Mouse (Mus musculus) intestine, postnatal 0 days (tissue): Measurements from ENCODE around the gene Serpinb6b. TPM values are rescaled to one million over a fixed set of nuclear protein-coding genes. Genes with fewer than 3 reads are reported as not detected.

Experiments used
- ATAC-seq: fragments of 200-750 bp; cut with Nextera tagmentation; 2 replicates; pipeline ENCODE4 v1.8.0; 2017; ENCODE audit warnings: mild to moderate bottlenecking, moderate TSS enrichment, moderate library complexity
- H3K27ac ChIP-seq: fragments of 300-500 bp; sonication (generic); 2 replicates; pipeline ENCODE4 v1.5.1; 2014; ENCODE audit warnings: mild to moderate bottlenecking, low read depth, low read length, moderate library complexity
- H3K27me3 ChIP-seq: fragments of 300-500 bp; sonication (generic); replicated peaks from 2 replicates; pipeline ENCODE4 v1.6.1; 2014; ENCODE audit warnings: low read length, mixed read lengths; ENCODE audit not compliant: control insufficient read depth, insufficient read depth
- H3K36me3 ChIP-seq: fragments of 300-500 bp; sonication (generic); 2 replicates; pipeline ENCODE4 v1.6.1; 2014; ENCODE audit warnings: mild to moderate bottlenecking, moderate library complexity; ENCODE audit not compliant: control insufficient read depth, insufficient read depth
- H3K4me1 ChIP-seq: fragments of 300-500 bp; sonication (generic); replicated peaks from 2 replicates; pipeline ENCODE4 v1.6.1; 2014; ENCODE audit warnings: antibody characterized with exemption, low read length, mixed read lengths; ENCODE audit not compliant: control insufficient read depth, insufficient read depth
- H3K4me2 ChIP-seq: fragments of 300-500 bp; sonication (generic); replicated peaks from 2 replicates; pipeline ENCODE4 v1.6.1; 2014; ENCODE audit warnings: low read depth, mild to moderate bottlenecking, moderate library complexity
- H3K4me3 ChIP-seq: fragments of 300-500 bp; sonication (generic); 2 replicates; pipeline ENCODE4 v1.5.1; 2014; ENCODE audit warnings: low read depth, low read length
- H3K9ac ChIP-seq: fragments of 300-500 bp; sonication (generic); 2 replicates; pipeline ENCODE4 v1.6.1; 2014; ENCODE audit warnings: mild to moderate bottlenecking, low read depth, low read length
- H3K9me3 ChIP-seq: fragments of 300-500 bp; sonication (generic); 2 replicates; pipeline ENCODE4 v1.6.1; 2016; ENCODE audit warnings: mixed run types; ENCODE audit not compliant: control insufficient read depth
- CTCF ChIP-seq: sonication (generic); IDR thresholded peaks from 2 replicates; pipeline ENCODE4 v1.5.1; 2016; ENCODE audit warnings: low read depth, mild to moderate bottlenecking, control low read depth, antibody characterized with exemption, moderate library complexity
- WGBS: fragments of 180-500 bp; shearing (Covaris S2); extraction: QIAGEN DNeasy Blood & Tissue Kit; methylation state at CpG from one replicate; pipeline ENCODE4 v1.1.7; 2014; 5-methylcytosine and 5-hydroxymethylcytosine counted together
- polyA plus RNA-seq: library from polyadenylated mRNA; unstranded; fragments of >200 nt; fragmentation: Nextera tagmentation; extraction: Ambion mirVana; gene quantifications from 2 replicates; pipeline ENCODE4 v1.2.1, GENCODE M21; 2015

Serpinb6b gene
- polyA plus RNA-seq, 1 experiment from 2014 or later, result 13.8 TPM

GRCm38 (mm10) chr13:33026427-33027057, 61.5 kb downstream of the Serpinb6b start:
- no peaks in the 10 kb centered on the region for H3K4me1 ChIP-seq
- no peak for TF ChIP-seq CTCF
- 67% methylated on average over 1 of the region's 1 CpGs for WGBS
- no peaks in the 10 kb centered on the region for H3K9me3 ChIP-seq
- H3K36me3 ChIP-seq, result no peaks in the 10 kb centered on the region
- H3K9ac ChIP-seq, result no peak overlapping the region
- H3K27ac ChIP-seq, result no peak overlapping the region
- no peak overlapping the region for H3K4me3 ChIP-seq
- H3K4me2 ChIP-seq, result no peak overlapping the region
- no peaks in the 10 kb centered on the region for H3K27me3 ChIP-seq
- no peak for ATAC-seq

GRCm38 (mm10) chr13:33027244-33027643, 62.2 kb downstream of the Serpinb6b start, which contains the start of gene Serpinb9b:
Serpinb9b (plus strand) TSS chr13:33027416.
- 87% methylated on average over 2 of the region's 2 CpGs for WGBS
- ATAC-seq, result no peak
- no peak within 1 kb of the TSS for H3K4me2 ChIP-seq

DNA sequence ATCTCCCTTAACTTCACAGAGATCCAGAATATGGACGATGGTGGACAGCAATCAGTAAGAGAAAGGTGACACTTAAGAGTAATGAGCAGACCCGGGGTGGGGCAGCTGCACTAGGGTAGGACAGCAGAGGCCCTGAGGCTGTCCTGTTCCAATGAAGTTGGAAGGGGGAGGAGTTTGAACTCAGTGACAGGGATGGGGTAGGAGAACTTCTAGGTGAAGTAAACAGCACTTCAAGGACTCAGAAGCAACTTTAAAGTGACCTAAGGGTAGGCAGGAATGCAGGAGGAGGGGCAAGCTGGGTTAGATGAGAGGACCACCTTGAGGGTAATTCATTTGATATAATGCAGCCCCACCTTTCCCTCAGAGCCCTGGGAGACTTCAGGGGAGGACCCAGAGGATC, 63.1 kb downstream of the Serpinb6b start:
- Histone ChIP-seq H3K27ac (no peak overlapping the region), H3K9me3 (no peaks in the 10 kb centered on the region), H3K36me3 (no peaks in the 10 kb centered on the region), H3K27me3 (no peaks in the 10 kb centered on the region), H3K9ac (no peak overlapping the region), H3K4me2 (no peak overlapping the region), H3K4me1 (no peaks in the 10 kb centered on the region), H3K4me3 (no peak overlapping the region)
- no peak for TF ChIP-seq CTCF
- 0 out of 2 replicates have a peak, but pooled peaks have one; percentile 41 for ATAC-seq
- 21% methylated on average over 2 of the region's 2 CpGs for WGBS

More at GRCm38 (mm10) chr13:33027244-33027643, 62.2 kb downstream of the Serpinb6b start, which contains the start of gene Serpinb9b:
- no peaks in the 10 kb centered on the region for H3K4me1 ChIP-seq
- H3K27ac ChIP-seq, result no peak within 1 kb of the TSS
- H3K9me3 ChIP-seq, result no peaks in the 10 kb centered on the region
- no peaks in the 10 kb centered on the region for H3K27me3 ChIP-seq
- H3K4me3 ChIP-seq, result no peak within 1 kb of the TSS
- no peak within 1 kb of the TSS for H3K9ac ChIP-seq
- no peak for TF ChIP-seq CTCF
- H3K36me3 ChIP-seq, result no peaks in the 10 kb centered on the region

DNA sequence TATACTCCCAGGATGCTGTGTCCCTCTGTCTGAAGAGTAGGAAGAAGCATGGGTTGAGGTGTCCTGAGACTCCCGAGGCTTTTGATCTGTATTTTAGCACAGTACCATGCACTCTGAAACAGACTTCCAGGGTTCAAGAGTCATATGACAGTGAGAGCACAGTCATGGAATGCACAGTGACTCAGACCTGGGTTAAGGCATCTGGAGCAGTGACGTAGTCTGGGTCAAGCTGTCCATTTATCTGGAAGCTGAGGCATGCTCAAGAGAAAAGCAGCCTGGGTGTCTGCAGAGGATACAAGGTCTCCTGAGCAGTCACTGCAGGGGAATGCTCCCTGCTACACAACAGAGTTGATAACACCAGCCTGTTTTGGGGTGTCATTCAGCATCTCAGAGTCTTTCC, 63.5 kb downstream of the Serpinb6b start:
- Histone ChIP-seq H3K4me3 (no peak overlapping the region), H3K27me3 (no peaks in the 10 kb centered on the region), H3K4me1 (no peaks in the 10 kb centered on the region), H3K9me3 (no peaks in the 10 kb centered on the region), H3K27ac (no peak overlapping the region), H3K36me3 (no peaks in the 10 kb centered on the region), H3K9ac (no peak overlapping the region), H3K4me2 (no peak overlapping the region)
- peak; percentile 81 for ATAC-seq
- no peak for TF ChIP-seq CTCF
- 29% methylated on average over 2 of the region's 2 CpGs for WGBS

Other genes starting within 250 kb of the Serpinb6b start
- not detected in 2 replicates for gene Mylk4, start 181.3 kb upstream of the Serpinb6b start, polyA plus RNA-seq
- gene Wrnip1, start 163.2 kb upstream of the Serpinb6b start, polyA plus RNA-seq, result 14.5 and 15.6 TPM in 2 replicates
- not detected in 2 replicates for gene D930007J09Rik, start 162.4 kb upstream of the Serpinb6b start, polyA plus RNA-seq
- 598 and 670 TPM in 2 replicates for gene Serpinb1a, start 114.0 kb upstream of the Serpinb6b start, polyA plus RNA-seq
- gene Serpinb1c, start 67.0 kb upstream of the Serpinb6b start, polyA plus RNA-seq, result 0.16 TPM in 1 of 2 replicates, not detected in the other
- gene Serpinb9, start 38.0 kb downstream of the Serpinb6b start, polyA plus RNA-seq, result 9.5 and 10.0 TPM in 2 replicates
- gene Serpinb9b, start 62.2 kb downstream of the Serpinb6b start, polyA plus RNA-seq, result 1.5 and 1.9 TPM in 2 replicates
- 0.17 and 0.20 TPM in 2 replicates for gene Serpinb1b, start 113.4 kb downstream of the Serpinb6b start, polyA plus RNA-seq
- gene Serpinb9c, start 194.5 kb downstream of the Serpinb6b start, polyA plus RNA-seq, result not detected in 2 replicates
- gene Serpinb9d, start 227.8 kb downstream of the Serpinb6b start, polyA plus RNA-seq, result not detected in 2 replicates